Mouse (Mus musculus) 3T3-L1 (cell line): ENCODE measurements around the gene Cdk20.

Experiments used
- DNase-seq: peaks from one replicate; pipeline ENCODE4 v3.0.0-alpha.2; 2015; ENCODE audit warnings: low read depth, low spot score

The Cdk20 gene

DNA sequence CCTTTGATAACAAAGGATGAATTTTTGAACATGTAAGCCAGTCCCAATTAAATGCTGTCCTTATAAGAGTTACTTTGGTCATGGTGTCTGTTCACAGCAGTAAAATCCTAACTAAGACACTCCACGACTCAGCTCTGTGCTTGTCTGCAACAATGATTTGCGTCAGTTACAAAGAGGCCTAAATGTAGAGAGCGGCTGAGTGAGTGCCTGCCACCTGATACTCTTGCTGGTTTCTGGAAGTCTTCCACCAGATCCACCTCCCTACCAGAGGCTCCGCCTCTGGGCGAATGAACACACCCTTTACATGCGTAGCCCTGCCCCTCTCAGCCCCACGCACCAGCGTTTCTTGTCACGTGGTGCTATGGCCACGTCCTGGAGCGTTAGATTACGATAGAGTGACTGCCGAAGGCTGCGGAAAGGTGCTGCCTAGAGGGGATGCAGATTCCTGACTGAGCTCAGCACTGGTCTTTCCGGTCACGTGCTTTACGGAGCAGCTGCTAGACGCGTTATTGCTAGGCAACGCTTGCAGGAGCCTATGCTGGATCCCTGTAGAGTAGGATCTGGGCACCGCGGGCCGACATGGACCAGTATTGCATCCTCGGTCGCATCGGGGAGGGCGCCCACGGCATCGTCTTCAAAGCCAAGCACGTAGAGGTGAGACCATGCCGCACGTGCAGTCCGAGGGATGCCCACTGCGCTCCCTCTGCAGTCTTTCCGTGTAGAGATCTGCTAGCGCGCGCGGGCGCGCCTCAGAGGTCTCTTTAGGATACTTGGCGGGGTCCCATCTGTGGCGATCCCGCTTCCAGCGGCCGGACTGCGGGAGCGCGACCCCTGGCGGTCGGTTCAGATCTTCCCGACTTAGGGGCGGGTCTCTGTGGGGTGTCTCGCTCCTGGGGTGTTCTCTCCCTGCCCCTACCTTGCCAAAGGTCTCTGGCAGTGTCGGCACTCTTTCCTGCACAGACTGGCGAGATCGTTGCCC is at the start of gene Cdk20:
Gene Cdk20, plus strand, starts transcription at position 298 of the 979 bp plus-strand sequence.
- DNase-seq = peak; percentile 99

DNA sequence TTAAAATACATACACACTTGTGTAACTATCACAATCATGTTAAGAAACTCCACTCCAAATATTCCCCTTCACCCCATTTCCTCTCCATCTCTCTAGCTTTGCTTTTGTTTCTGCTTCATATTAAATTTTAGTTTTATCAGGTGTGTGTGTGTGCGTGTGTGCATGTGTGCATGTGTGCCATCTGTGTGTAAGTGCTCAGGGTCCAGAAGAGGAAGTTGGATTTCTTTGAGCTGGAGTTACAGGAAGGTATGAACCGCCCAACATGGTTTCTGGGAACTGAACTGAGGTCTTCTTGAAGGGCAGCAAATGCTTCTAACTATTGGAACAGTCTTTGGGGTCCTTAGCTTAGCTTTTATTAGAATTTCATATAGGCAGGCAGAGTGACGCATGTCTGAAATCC is 47.2 kb upstream of the Cdk20 start:
- DNase-seq = no peak

DNA sequence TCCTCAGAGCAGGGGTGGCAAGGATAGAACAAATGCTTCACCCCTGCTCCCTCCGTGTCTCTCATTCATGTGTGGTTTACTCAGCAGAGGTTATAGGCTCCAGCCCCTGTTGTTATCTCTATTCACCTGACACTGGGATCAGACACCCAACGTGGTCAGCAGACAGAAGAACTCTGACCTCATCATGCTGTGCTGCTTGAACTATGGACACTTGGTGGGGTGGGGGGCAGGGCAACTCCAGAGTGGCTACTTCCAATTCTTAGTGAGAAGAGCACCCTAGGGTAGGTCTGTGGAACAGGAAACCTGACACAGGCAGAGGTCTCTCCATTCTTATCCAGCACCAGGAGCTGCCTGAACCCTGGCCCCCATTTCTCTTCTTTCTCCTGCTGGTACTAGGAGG is 46.1 kb upstream of the Cdk20 start:
- DNase-seq = no peak

DNA sequence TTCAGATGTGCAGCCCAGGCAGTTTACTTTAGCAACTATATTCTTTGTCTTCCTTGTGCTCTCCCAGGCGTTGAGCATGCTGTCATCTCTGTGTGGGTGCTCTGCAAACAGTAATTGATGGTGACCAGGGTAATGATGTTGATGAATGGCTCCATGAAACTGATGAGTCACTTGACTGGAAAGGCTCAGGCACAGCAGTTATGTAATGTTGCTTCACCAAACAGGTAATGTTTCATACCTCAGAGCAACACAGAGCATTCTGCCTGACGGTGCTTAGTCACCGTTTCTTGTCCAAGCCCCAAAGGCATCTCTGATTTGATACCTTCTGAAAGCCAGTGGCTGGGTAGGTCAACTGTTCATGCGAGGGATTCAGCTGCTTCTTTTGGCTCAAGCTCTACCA is 43.7 kb upstream of the Cdk20 start:
- peak; percentile 84 for DNase-seq

DNA sequence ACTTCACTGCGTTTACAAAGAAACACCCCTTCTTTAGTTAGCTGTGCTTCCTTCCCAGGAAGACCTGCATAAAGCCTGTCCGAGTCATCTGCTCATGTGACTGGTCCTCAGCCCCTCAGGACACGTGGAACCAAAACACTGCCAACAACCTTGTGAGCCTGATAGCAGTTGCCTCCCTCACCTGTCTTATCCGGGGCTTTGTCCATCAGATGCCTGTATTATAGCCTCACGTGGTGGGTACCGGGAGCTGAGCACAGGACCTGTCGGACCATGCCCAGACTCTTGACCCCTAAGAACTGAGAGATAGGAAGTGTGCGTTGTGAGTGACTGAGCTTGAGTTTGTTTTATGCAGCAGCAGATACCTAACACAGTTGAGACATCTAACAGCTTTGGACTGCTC is 35.1 kb upstream of the Cdk20 start:
- DNase-seq = no peak

DNA sequence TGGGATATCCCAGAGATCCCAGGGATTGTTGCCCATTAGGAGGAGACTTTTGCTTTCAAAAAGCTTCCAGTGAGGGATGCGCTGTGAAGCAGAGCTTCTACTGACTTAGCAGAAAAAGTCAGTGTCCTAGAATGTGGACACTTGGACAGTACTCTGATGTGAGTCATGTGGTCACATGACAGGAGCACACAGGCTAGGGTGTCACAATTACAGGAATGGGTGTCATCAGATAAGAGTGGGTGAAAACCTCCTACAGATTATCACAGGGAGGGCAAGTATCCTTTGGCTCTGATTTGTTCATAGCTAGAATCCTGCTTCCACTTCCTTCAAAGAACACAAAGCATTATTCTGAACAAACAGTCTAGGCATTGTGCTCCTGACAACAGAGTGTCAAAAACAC is 34.0 kb upstream of the Cdk20 start:
- DNase-seq = peak; percentile 60

DNA sequence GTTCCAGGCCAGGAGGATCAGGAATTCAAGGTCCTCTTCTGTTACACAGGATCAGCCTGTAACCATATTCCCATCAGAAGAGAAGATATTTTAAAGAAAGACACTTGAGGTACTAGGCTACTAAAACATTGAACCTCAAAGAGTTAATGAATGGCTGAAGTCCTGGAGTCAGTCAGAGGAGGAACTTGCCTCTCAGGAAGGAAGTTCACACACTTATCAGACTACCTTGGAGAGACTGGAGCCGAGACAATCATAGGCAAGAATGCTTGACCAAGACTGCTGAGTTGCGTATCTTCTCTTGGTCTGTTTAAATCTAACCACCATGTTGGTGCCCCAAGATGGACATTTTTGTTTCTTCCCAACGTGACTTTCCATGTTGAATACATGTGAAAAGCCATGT is 32.2 kb upstream of the Cdk20 start:
- no peak for DNase-seq

DNA sequence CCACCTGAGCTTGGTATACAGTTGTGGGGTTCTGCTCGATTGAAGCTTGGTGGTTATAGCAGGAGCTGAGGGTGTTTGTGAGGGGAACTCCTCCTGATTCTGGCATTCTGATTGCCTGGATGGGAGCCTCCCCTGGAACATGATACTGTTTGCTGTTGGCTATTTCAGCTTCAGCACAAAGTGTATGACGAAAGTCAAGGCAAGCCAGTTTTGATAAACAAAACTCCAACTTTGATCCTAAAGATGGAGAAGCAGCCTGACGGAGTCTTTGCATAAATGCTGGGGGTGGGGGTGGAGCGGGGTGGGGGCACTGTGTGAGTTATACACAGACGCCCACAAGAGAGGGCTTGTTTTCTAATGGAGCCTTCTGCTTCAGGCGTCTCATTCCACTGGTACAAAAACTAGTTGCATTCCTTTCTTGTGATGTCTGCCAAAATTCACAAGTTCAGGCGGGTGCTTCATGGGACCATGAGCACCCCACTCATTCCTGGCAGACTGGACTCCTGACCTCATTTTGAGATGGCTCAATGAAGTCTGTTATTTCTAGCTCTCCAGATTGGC is 31.2 kb upstream of the Cdk20 start:
- DNase-seq = peak; percentile 78

DNA sequence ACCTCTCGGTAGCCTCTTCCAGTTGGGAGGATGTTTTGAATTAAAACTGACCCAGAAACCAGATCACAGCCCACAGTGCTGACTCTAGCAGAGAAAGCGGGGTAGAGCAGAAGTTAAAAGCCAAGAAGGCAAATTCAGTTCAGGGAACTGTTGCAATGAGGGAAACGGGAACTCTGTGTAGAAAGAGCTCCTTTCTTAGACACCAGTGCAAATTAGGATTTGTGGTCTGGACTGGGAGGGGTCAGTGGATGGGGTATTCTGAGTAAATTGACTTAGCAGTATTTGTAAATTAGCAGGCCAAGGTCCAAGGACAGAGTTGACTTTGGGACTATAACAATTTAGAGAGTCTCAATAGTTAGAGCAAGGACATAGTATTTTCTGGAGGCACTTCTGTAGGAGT is 30.1 kb upstream of the Cdk20 start:
- peak; percentile 40 for DNase-seq

DNA sequence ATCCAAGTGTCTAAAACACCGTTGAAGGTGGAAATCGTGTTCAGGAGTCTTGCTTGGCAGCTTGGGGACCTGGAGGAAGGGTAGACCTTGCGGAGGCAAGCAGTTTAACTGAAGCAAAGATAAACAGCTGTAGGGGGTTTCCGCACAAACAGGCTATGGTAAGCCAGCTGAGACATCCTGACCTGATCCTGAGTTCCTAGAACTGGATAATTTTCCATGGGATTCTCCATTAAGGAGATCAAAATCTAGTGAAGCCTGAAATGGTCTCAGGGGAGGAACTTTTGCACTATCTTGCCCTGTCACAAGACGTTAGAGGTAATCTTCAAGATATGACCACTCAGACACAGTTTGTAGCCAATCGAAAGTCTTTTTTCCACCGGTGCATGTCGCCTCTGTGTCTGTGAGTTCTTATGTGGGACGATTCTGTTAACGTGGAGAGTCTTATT is 29.6 kb upstream of the Cdk20 start:
- no peak for DNase-seq

DNA sequence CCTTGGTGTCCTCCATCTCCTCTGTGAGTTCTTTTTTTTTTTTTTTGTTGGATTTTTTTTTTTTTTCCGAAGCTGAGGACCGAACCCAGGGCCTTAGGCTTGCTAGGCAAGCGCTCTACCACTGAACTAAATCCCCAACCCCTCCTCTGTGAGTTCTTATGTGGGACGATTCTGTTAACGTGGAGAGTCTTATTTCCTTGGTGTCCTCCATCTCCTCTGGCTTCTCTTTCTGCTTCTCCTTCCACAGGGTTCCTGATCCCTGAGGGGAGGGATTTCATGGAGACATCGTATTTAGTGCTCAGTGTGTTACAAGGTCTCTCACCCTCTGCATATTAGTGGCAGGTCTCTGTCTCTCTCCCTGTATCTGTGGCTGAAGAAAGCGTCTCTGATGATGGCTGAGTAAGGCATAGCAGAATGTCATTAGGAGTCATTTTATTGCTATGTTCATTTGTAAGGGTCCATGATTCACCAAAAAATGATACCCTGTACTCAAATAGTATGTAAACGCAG is 29.1 kb upstream of the Cdk20 start:
- no peak for DNase-seq

DNA sequence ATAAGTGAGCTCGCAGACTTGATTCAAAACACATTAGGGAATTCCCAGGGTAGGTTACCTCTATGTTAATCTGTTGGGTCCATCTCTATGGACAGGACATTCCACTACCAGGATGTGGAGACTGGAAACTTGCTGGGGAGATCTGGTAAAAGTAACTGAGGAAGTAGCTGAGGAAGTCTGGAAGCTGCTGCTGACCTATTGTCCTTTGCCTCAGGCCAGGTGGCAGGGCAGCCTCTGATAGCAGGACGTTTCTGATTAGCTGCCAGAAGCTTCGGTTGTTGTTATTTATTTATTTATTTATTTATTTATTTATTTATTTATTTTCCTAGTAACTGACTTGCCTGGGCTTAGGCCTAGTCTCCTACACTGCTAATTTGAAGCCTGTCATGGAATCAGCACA is 28.6 kb upstream of the Cdk20 start:
- DNase-seq = no peak

DNA sequence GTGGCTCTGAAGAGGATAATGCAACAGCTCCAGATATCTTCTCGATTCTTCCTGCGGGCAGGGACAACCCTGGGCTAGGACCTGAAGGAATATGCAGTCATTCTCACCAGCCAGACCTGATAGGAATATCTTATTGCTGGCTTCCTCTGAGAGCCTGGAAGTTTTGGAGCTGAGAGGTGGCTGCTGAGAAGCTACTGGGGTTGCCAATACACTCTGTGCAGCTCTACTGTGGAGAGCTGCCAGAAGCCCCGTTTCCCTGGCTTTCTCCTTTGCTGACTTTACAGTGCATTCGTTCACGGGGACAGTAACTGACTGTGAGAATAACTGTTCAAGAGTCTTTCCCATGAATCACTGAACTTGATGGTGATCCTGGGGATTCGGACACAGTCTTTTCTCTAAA is 26.6 kb upstream of the Cdk20 start:
- DNase-seq = no peak

DNA sequence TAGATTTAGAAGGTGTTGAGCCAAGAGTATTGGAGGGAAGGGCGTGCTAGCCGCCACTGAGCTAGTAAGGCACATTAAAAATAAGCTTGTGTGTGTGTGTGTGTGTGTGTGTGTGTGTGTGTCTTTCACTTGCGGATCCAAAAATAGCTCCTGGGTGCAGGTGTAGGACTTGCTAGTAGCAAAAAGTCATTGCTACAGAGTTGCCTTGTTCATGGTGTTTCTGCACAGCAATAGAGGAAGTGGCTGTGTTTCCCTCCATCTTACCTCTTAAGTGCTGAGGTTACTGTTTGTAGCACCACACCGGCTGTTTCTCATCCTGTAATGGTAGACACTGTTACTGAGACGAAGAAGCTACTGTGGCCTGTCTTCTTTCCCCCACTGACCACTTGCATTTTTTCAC is 24.1 kb upstream of the Cdk20 start:
- no peak for DNase-seq

DNA sequence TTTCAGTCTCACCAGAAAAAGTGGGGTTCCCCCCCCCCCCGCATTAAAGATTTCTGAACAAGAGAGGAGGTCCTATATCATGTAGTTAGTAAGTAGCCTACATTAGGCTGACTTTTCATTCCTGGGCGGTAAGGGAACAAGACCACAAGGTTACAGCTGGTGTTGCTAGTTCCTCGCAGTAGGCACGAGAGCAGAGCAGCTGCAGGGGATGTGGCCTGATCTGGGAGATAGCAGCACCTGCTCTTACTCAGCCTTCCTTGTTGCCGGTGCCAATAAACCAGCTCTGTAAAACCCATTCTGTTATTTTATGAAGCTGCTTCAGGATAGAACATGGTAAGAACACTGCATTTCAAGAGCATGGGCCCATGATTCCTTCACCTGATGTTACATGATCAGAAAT is 21.5 kb upstream of the Cdk20 start:
- DNase-seq = no peak

DNA sequence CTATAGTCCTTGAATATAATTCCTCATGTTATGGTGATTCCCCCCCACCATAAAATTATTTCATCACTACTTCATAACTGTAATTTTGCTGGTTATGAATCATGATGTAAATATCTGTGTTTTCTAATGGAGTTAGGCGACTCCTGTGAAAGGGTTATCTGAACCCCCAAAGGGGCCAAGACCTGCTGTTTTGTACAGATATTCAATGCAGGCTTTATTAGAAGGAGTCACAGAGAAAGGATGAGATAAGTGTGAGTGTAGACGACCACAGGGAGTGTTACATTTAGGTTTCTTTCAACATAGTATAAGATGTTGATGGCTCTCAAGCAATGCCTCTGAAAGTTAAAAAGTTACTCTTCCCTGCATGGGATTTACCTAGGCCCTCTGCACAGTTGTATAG is 20.8 kb upstream of the Cdk20 start:
- DNase-seq = no peak

DNA sequence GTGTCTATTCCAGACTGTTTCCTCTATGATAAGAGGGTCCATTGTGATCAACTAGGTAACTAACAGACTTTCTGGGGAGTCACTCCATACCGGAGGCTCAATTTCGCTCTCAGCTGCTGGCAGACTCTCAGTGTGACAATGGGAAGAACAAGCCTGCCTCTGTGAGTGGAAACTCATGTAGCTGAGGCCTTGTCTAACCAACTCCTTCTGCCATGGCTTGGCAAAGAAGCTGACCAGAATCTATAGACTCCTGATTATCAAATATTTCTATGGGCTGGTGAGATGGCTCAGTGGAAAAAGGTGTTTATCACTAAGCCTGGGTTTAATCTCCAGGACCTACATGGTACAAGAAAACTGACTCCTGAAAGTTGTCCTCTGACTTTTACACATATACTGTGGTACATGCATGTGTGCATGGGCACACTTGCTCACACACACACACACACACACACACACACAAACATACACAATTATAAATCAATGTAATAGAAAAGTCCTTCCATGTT is 19.3 kb upstream of the Cdk20 start:
- DNase-seq = no peak

DNA sequence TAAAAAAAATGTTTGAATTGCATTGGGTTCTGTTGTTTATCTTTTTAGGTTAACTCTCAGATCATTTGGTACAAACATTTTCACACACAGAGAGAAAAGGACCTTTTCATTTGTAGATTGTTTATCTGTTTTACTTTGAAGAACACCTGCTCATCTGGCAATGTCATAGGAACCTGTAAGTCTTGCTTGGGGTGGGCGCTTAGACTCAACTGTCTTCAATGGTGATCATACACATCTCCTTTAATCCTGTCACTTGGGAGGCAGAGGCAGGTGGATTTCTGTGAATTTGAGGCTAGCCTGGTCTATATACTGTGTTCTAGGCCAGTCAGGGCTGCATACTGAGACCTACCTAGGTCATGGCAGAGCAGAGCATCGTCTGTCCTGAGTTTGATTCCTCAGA is 16.5 kb upstream of the Cdk20 start:
- no peak for DNase-seq

DNA sequence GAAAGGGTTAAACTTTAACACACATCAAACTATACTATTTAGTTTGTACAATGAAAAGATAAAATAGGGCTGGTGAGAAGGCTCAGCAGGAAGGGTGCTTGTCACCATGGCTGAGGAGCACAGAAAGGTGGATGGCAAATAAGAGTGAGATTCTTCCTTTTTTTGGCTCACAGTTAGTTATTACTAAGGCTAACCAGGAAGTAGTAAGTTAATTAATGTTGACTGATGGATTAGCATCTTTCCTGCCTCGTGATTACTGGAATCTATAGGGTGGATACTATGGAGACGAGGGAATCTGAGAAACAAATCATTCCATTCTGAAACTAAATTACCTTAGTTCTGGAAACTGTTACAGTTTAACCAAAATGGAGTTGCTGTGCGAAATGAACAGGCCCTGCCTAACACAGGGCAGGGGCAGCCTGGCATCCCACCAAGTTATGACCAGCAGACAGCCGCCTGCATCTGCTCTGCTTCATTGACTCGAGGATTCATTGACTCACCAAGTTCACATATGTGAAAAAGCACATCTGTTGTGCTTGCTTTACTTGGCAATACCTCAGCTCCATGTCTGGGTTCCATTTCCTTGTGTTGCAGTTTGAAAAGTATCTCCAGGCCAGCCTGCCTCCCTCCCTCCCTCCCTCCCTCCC is 15.0 kb upstream of the Cdk20 start:
- DNase-seq = peak; percentile 81

DNA sequence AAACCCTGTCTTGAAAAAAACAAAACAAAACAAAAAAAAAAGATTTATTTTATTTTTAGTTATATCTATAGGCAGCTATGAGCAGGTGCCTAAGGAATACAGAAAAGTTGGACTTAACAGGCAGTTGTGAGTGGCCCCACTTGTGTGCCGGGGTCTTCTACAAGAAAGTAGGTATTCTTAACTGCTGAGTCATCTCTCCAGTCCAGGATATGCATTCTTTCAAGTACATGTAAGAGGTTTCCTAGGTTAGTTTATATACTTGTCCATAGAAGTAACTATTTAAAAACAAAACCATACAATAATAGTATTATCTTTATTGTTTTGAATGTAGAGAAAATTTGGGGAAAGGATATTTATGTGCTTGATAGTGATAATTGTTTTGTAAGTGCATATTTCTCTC is 11.3 kb upstream of the Cdk20 start:
- peak; percentile 40 for DNase-seq

DNA sequence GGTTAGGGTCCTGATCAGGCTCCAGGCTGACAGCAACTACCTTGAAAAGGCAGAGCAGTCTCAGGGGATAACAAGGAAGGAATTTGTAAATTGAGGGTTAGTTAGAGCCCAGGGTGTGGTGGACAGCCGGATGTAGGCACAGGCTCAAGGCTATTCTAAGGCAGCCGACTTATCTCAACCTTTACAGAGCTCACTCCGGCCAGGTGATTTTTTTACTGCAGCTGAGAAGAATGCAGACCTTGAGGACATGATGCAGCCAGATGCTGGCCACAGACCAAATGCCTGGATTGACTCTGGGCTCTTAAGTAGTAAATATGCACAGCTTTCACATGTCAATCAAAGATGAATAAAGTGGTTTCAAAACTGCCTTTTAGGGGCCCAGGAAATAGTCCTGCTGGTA is 10.7 kb upstream of the Cdk20 start:
- DNase-seq = peak; percentile 79

DNA sequence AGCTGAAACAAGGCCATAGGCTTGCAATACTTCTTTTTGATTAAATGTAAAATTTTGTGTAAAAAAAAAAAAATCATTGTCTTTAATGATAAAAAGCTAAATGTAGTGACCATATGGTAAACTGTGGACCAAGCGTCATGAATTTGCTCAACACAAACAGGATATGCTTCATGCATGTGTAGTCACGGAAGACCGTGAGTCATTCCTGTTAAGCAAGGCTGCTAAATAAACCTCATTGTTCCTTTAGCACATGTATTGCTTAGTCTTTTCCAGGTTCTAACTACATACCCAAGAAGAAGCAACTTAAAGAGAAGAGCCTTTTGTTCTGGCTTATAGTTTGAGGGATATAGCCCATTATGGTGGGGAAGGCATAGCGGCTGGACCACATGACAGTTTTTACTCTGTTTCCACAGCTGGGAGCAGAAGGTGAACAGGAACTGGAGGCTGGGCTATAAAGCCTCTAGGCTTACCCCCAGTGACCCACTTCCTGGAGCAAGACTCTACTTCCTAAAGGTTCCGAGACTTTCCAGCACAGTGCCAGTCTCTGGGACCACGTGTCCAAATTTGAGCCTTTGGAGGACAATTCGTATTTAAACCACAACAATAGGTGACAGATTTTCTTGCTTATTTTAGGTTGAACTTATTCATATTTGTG is 10.0 kb upstream of the Cdk20 start:
- peak; percentile 85 for DNase-seq
